Mouse (Mus musculus) small intestine, adult 2 months (tissue): Measurements from ENCODE around the gene Ugt1a5. TPM values are rescaled to one million over a fixed set of nuclear protein-coding genes. Genes with fewer than 3 reads are reported as not detected.

ENCODE experiments used
- H3K27ac ChIP-seq: fragments of 200-500 bp; 2 replicates; pipeline ENCODE4 v1.5.1; 2012; ENCODE audit warnings: low read depth, low read length, control low read depth, inconsistent platforms; ENCODE audit not compliant: insufficient read depth
- H3K27me3 ChIP-seq: fragments of 200-500 bp; 2 replicates; pipeline ENCODE4 v1.6.1; 2012; ENCODE audit warnings: mild to moderate bottlenecking, moderate library complexity, low read length, inconsistent platforms; ENCODE audit not compliant: control insufficient read depth, insufficient read depth
- H3K36me3 ChIP-seq: fragments of 200-500 bp; 2 replicates; pipeline ENCODE4 v1.6.1; 2012; ENCODE audit warnings: mild to moderate bottlenecking, low read length, control low read depth, inconsistent platforms; ENCODE audit not compliant: control insufficient read depth, insufficient read depth
- H3K4me1 ChIP-seq: fragments of 200-500 bp; 2 replicates; pipeline ENCODE4 v1.6.1; 2012; ENCODE audit warnings: low read length, inconsistent platforms, mixed read lengths; ENCODE audit not compliant: control insufficient read depth, insufficient read depth, insufficient read length
- H3K4me3 ChIP-seq: fragments of 200-500 bp; 2 replicates; pipeline ENCODE4 v1.5.1; 2012; ENCODE audit warnings: low read depth, mild to moderate bottlenecking, control low read depth, inconsistent platforms, low read length, moderate library complexity
- CTCF ChIP-seq: fragments of 200-500 bp; IDR thresholded peaks from 2 replicates; pipeline ENCODE4 v1.5.1; 2012; ENCODE audit warnings: low read depth, mild to moderate bottlenecking, control low read depth, inconsistent platforms, low read length, moderate library complexity, mixed read lengths; ENCODE audit not compliant: insufficient replicate concordance, insufficient read length; ENCODE audit errors: extremely low read depth
- POLR2A ChIP-seq: fragments of 200-500 bp; IDR thresholded peaks from 2 replicates; pipeline ENCODE4 v1.6.1; 2012; ENCODE audit warnings: low read depth, mild to moderate bottlenecking, control low read depth, inconsistent platforms, low read length, moderate library complexity
- WGBS: fragments of 180-500 bp; shearing (Covaris S2); methylation state at CpG from one replicate; pipeline ENCODE4 v1.1.7; 2018; 5-methylcytosine and 5-hydroxymethylcytosine counted together
- polyA plus RNA-seq: library from polyadenylated mRNA; depleted of rRNA; stranded (reverse); fragments of >200 nt; gene quantifications from 2 replicates; pipeline ENCODE4 v1.2.3, GENCODE M21; 2012

Ugt1a5 gene
- polyA plus RNA-seq, 1 experiment: 0.34 TPM

DNA sequence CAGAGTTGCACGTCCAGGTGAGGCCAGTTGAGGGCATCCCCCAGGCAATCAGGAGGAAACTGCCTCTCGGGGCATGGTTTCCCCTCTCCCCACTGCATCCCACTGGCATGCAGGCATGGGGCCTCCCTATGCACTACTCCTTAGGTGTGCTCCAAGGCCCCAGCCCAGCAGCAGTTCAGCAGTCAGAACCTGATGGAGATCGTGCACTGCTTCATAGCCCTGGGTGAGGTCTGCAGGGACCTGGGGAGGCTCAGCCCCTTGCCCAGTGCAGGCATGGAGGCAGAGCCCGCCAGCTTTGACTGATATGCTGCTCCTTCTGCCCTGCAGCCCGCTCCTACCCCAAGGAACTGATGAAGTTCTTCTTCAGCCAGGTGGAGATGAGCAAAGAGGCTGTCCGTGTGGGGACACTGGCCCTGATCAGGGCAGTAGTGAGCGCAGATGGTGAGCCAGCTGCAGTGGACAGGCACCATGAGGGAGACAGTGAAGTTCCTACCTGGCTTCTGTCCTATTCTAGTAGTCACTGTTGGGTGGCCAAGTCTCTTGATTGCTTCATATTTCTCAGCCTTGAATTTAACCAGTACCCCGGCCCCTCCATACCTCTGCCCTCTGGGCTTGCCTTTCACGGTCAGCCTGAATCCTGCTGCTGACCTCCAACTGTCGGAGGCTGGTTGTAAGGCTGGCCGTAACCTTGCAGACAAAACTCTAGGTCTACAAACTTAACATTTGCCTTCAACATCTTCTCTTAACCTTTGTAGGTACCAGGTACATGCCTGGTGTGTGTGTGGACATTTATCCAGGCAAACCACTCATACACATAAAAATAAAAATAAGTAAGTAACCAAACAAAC lies 69.5 kb downstream of the Ugt1a5 start:
- no peaks in the 10 kb centered on the region for H3K4me1 ChIP-seq
- H3K36me3 ChIP-seq: no peaks in the 10 kb centered on the region
- TF ChIP-seq POLR2A (no peak), CTCF (no peak)
- no peak overlapping the region for H3K4me3 ChIP-seq
- H3K27ac ChIP-seq: no peak overlapping the region
- 68% methylated on average over 11 of the region's 11 CpGs for WGBS
- no peaks in the 10 kb centered on the region for H3K27me3 ChIP-seq

- H3K27me3 ChIP-seq: no peaks in the 10 kb centered on the region
- no peaks in the 10 kb centered on the region for H3K4me1 ChIP-seq
- H3K36me3 ChIP-seq: no peaks in the 10 kb centered on the region
- H3K27ac ChIP-seq: no peak overlapping the region
- TF ChIP-seq CTCF (no peak), POLR2A (no peak)
- H3K4me3 ChIP-seq: no peak overlapping the region
- WGBS: 60% methylated on average over 4 of the region's 4 CpGs
Observed at GRCm38 (mm10) chr1:88235894-88236415, 70.1 kb downstream of the Ugt1a5 start.

DNA sequence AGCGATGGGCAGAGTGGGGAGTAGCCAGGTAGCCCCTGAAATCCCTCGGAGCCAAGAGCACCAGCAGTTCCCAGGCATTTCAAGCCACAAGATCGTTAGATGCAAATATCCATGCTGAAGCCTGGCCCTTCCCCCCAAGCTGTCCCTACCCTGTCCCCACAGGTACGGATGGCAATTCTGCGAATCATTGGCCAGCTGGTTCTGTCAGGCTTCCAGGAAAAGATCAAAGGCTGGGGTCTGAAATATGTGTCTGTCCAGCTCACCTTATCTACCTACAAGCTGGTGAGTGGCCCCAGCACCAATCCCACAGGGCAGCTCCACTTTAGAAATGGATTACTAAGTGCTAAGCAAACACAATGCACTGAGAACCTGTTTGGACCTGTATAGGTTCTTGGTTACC lies 71.5 kb downstream of the Ugt1a5 start:
- Histone ChIP-seq H3K27me3 (no peaks in the 10 kb centered on the region), H3K36me3 (no peaks in the 10 kb centered on the region), H3K4me3 (no peak overlapping the region), H3K4me1 (no peaks in the 10 kb centered on the region), H3K27ac (no peak overlapping the region)
- 56% methylated on average over 5 of the region's 5 CpGs for WGBS
- TF ChIP-seq POLR2A (no peak), CTCF (no peak)

DNA sequence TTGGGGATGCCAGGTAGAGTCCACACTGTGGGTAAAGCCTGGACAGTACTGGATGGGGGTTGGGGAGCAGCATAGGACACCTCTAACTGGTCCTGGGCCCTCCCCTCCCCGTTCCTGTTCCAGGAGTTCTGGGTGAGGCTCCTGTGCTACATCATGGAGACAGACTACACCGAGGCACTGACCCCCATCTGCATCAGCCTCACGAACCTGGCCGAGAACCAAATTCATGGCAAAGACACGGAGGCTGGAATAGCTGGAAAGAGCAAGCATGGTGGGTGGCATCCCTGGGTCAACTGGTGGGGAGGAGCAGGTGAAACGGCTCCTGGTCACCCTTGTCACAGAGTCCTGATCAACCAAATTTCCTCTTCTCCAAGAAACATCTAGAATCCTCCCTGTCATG lies 73.0 kb downstream of the Ugt1a5 start:
- whole genome bisulfite sequencing: 77% methylated on average over 6 of the region's 6 CpGs
- no peaks in the 10 kb centered on the region for H3K36me3 ChIP-seq

GRCm38 (mm10) chr1:88240072-88240471 lies 74.3 kb downstream of the Ugt1a5 start:
- Histone ChIP-seq H3K4me3 (no peak overlapping the region), H3K27ac (no peak overlapping the region), H3K4me1 (no peaks in the 10 kb centered on the region), H3K27me3 (no peaks in the 10 kb centered on the region), H3K36me3 (no peaks in the 10 kb centered on the region)
- no peak for TF ChIP-seq CTCF
- TF ChIP-seq POLR2A: no peak
- 66% methylated on average over 5 of the region's 5 CpGs for whole genome bisulfite sequencing

More for the DNA sequence above, 73.0 kb downstream of the Ugt1a5 start:
- Histone ChIP-seq H3K27me3 (no peaks in the 10 kb centered on the region), H3K27ac (no peak overlapping the region), H3K4me3 (no peak overlapping the region), H3K4me1 (no peaks in the 10 kb centered on the region)
- TF ChIP-seq POLR2A: no peak
- TF ChIP-seq CTCF: no peak

DNA sequence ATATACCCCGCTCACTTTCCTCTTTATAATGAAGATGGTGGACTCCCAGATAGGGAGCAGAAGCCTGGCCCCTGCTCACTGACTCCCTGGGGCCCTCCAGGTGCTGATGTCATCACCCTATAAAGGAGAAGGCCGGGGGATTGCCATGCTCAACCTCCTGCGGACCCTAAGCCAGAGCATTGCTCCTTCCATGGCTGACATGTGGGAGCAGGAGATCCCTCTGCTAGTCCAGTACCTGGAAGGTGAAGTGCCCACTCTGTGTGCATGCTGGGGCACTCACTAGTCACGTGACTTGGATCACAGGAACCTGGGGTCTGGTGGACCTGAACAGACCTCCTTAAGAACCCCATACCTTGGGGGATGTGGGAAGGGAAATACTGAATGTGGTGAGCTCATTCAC lies 74.8 kb downstream of the Ugt1a5 start:
- no peak overlapping the region for H3K4me3 ChIP-seq
- no peak overlapping the region for H3K27ac ChIP-seq
- TF ChIP-seq POLR2A (no peak), CTCF (no peak)
- H3K27me3 ChIP-seq: no peaks in the 10 kb centered on the region
- H3K36me3 ChIP-seq: no peaks in the 10 kb centered on the region
- no peaks in the 10 kb centered on the region for H3K4me1 ChIP-seq
- 76% methylated on average over 4 of the region's 4 CpGs for WGBS

DNA sequence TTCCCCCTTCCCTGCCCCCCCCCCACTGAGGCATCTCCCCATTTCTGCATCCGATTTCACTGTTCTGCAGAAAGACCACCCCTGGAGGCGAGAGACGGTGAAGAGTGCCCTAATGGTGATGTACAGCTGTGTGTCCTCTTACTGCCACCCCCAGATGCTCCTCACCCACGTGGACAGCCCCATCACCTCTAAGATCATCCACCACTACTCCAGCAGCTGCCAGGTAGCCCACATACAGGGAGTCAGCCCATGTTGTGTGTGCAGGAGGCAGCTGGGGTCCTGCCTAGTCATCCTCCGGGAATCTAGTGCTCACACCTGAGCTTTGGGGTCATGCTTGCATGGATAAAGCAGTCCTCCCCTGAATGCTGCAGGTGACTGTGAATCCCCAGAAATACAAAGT lies 78.0 kb downstream of the Ugt1a5 start:
- peaks cover 3% of the 10 kb centered on the region; the same call in 1 of the 2 replicates for H3K4me1 ChIP-seq
- TF ChIP-seq POLR2A: no peak
- TF ChIP-seq CTCF: no peak

More for the DNA sequence above, 78.0 kb downstream of the Ugt1a5 start:
- no peaks in the 10 kb centered on the region for H3K36me3 ChIP-seq
- no peaks in the 10 kb centered on the region for H3K27me3 ChIP-seq
- H3K4me3 ChIP-seq: no peak overlapping the region
- H3K27ac ChIP-seq: no peak overlapping the region
- 66% methylated on average over 5 of the region's 5 CpGs for WGBS
